Mouse (Mus musculus) heart, postnatal 0 days (tissue): Measurements from ENCODE around the gene Sfmbt1.

Source experiments
- CTCF ChIP-seq: IDR thresholded peaks from 2 replicates; pipeline ENCODE4 v1.5.1; 2016; ENCODE audit warnings: antibody characterized with exemption, control low read depth, low read depth
- EP300 ChIP-seq: IDR thresholded peaks from 2 replicates; pipeline ENCODE4 v1.6.1; 2016; ENCODE audit warnings: antibody characterized with exemption, low read depth

DNA sequence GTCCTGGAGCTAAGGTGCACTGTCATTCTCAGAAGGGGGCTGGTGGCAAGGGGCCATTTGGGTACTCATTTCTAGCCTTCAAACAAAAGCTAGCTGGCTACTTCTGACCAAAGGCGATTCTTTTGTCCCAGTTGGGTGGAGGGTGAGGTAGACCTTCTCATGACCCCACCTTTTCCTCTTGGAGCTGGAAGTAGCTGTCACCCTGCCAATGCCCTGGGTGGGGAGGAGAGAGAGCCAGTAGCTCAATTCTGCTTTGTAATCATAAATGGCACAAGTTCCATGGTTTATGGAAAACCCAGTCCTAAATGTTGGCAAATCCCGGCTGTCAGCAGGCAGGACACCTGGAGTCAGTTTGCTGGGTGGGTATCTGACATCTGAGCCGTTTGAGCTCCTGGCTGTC lies 48.6 kb upstream of the Sfmbt1 start:
- TF ChIP-seq CTCF (no peak), EP300 (no peak)
